Mouse (Mus musculus): ENCODE measurements around the gene Taf5l. TPM values are rescaled to one million over a fixed set of nuclear protein-coding genes. Genes with fewer than 3 reads are reported as not detected.

Taf5l gene
- 39.5 and 41.6 TPM in 2 replicates for polyA plus RNA-seq (2016; fragmentation: Nextera tagmentation; extraction: Ambion mirVana)

GRCm38 (mm10) chr8:124021237-124022227 is at the start of gene Taf5l, which contains the start of gene Urb2:
Gene Taf5l (minus strand): TSS chr8:124021397.
Gene Urb2 (plus strand): TSS chr8:124021508.
- no peaks in the 10 kb centered on the region for H3K9me3 ChIP-seq (replicated peaks)
- H3K27me3 ChIP-seq (ENCODE audit: low read depth, poor library complexity, severe bottlenecking): no peaks in the 10 kb centered on the region
- H3K4me3 ChIP-seq: peak within 1 kb of the TSS; percentile 85
- peaks cover 38% of the 10 kb centered on the region for H3K36me3 ChIP-seq
- DNase-seq (ENCODE audit: low spot score): peak; percentile 93
- H3K4me1 ChIP-seq: peaks cover 37% of the 10 kb centered on the region
- peak within 1 kb of the TSS; percentile 98 for H3K27ac ChIP-seq (replicated peaks)
- WGBS: under 1% methylated on average over 74 of the region's 74 CpGs

DNA sequence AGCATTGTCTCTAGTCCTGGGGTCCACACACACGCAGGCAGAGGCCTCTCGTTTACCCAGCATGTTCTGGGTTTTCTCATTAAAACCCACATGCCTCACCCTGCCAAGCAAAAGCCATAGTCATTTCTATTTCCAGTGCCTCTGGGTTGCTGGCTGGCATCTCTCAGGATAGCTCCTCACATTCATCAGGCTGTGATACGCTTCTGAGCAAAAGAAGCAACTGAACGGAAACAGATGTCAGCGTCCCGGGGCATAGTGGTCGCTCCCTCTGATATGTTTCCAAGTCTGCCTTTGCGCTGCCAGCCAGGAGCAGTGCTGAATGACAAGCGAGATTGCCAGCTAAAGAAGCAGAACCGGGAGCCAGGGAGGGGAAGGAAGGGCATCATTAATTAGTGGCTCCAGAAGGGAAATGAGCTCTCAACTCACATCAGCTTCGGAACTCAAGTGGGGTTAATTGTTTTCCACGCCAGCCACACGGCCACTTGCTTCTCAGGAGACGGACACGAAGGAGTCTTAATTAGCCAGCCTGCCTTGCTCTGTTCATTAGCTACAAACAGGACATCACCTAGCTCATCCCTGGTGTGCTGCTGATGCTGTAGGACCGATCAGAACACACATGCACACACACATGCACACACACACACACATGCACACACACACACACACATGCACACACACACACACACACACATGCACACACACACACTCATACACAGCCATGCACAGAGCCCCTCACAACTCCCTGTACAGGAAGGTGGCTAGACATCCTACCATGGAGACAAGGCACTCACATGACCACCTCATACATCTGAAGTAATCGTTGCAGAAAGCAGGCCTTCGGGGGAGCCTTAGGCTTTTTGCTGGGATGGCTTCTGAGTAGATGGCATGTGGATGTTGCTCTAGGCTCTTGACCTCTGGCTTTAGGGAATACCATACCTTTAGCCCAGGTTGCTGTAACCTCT is 49.4 kb upstream of the Taf5l start:
- Histone ChIP-seq H3K36me3 (no peaks in the 10 kb centered on the region), H3K27me3 (ENCODE audit: low read depth, poor library complexity, severe bottlenecking) (no peaks in the 10 kb centered on the region), H3K4me3 (no peak overlapping the region), H3K4me1 (peaks cover 6% of the 10 kb centered on the region; the same call in 1 of the 2 replicates), H3K9me3 (replicated peaks) (no peaks in the 10 kb centered on the region), H3K27ac (replicated peaks) (no peak overlapping the region)
- WGBS: 79% methylated on average over 18 of the region's 18 CpGs
- DNase-seq (ENCODE audit: low spot score): no peak

- WGBS: 79% methylated on average over 4 of the region's 4 CpGs
- Histone ChIP-seq H3K36me3 (no peaks in the 10 kb centered on the region), H3K9me3 (replicated peaks) (no peaks in the 10 kb centered on the region), H3K4me3 (no peak overlapping the region), H3K27me3 (ENCODE audit: low read depth, poor library complexity, severe bottlenecking) (no peaks in the 10 kb centered on the region), H3K27ac (replicated peaks) (no peak overlapping the region), H3K4me1 (peaks cover 6% of the 10 kb centered on the region; the same call in 1 of the 2 replicates)
- DNase-seq (ENCODE audit: low spot score): no peak
These were observed 46.0 kb upstream of the Taf5l start for GRCm38 (mm10) chr8:124067059-124067750.

DNA sequence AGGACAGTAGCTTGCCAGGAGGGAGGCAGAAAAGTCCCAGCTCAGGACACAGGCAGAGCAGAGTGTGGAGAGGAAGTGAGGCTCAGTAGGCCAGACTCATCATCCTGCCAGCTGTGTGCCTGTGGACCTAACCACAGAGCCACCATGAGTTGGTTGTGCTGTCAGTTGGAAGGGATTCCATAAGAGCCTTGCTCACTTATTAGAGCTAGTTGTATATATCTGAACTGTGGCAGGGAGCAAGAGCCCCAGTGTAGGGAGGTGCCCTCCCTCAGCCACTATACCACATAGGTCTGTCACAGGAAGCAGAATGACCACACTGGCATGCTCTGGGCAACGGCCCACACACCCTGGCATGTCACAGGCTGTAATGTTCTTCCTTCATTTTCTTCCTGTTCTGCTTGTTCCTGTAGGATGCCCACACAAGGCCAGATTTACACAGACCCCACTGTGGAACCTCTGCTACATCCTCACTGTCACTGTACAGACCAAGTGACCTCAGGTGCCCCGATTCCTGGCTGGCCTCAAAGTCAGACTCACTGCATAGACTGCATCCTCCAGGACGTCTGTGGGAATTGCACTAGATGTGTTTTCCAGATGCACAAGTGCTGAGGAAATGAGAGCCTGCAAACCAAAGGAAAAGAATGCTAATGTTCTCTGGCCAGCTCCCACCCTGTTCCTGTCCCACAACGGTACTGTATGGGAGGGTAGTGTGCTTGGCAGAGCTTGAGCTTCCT is 45.3 kb upstream of the Taf5l start:
- H3K4me1 ChIP-seq: peaks cover 6% of the 10 kb centered on the region; the same call in 1 of the 2 replicates
- no peak overlapping the region for H3K4me3 ChIP-seq
- 83% methylated on average over 4 of the region's 4 CpGs for WGBS
- H3K36me3 ChIP-seq: no peaks in the 10 kb centered on the region
- no peak overlapping the region for H3K27ac ChIP-seq (replicated peaks)
- DNase-seq (ENCODE audit: low spot score): no peak
- H3K27me3 ChIP-seq (ENCODE audit: low read depth, poor library complexity, severe bottlenecking): no peaks in the 10 kb centered on the region
- no peaks in the 10 kb centered on the region for H3K9me3 ChIP-seq (replicated peaks)

GRCm38 (mm10) chr8:124056832-124057655 is 35.8 kb upstream of the Taf5l start:
- no peaks in the 10 kb centered on the region for H3K27me3 ChIP-seq (ENCODE audit: low read depth, poor library complexity, severe bottlenecking)
- H3K4me1 ChIP-seq: 0 out of 2 replicates have a peak, but pooled peaks cover 5% of the 10 kb centered on the region
- WGBS: 85% methylated on average over 11 of the region's 11 CpGs
- no peaks in the 10 kb centered on the region for H3K9me3 ChIP-seq (replicated peaks)
- H3K36me3 ChIP-seq: no peaks in the 10 kb centered on the region
- H3K4me3 ChIP-seq: no peak overlapping the region
- H3K27ac ChIP-seq (replicated peaks): no peak overlapping the region
- DNase-seq (ENCODE audit: low spot score): no peak

- H3K27me3 ChIP-seq (ENCODE audit: low read depth, poor library complexity, severe bottlenecking): no peaks in the 10 kb centered on the region
- WGBS: 69% methylated on average over 4 of the region's 4 CpGs
- H3K27ac ChIP-seq (replicated peaks): no peak overlapping the region
These were observed 31.4 kb upstream of the Taf5l start for GRCm38 (mm10) chr8:124052568-124052967.

DNA sequence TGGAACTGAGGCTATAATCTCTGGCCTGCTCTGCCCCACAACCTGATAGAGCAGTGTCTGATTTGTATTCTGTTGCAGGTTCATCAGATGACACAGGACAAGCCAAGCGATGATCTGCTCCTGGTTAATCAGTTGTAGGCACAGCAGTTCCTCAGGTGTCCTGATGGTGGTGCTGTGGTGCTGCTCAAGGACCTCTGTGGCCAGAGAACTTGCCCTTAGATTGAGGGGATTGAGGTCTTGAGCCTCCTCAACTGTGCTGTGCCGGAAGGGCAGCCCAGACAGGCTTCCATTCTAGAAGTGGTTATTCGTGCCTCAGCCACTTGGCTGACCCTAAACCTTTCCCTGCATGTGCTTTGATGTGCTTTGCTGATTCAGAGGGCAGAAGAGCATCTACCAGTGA is 30.9 kb upstream of the Taf5l start:
- H3K4me1 ChIP-seq: 0 out of 2 replicates have a peak, but pooled peaks cover 5% of the 10 kb centered on the region
- no peaks in the 10 kb centered on the region for H3K27me3 ChIP-seq (ENCODE audit: low read depth, poor library complexity, severe bottlenecking)
- peaks cover 27% of the 10 kb centered on the region for H3K36me3 ChIP-seq
- 27% methylated on average over 3 of the region's 3 CpGs for WGBS
- no peak overlapping the region for H3K4me3 ChIP-seq
- DNase-seq (ENCODE audit: low spot score): peak; percentile 71
- no peak overlapping the region for H3K27ac ChIP-seq (replicated peaks)
- H3K9me3 ChIP-seq (replicated peaks): no peaks in the 10 kb centered on the region

More at GRCm38 (mm10) chr8:124052568-124052967, 31.4 kb upstream of the Taf5l start:
- Histone ChIP-seq H3K4me3 (no peak overlapping the region), H3K9me3 (replicated peaks) (no peaks in the 10 kb centered on the region), H3K36me3 (peaks cover 23% of the 10 kb centered on the region), H3K4me1 (0 out of 2 replicates have a peak, but pooled peaks cover 5% of the 10 kb centered on the region)
- no peak for DNase-seq (ENCODE audit: low spot score)

GRCm38 (mm10) chr8:124045856-124046255 is 24.7 kb upstream of the Taf5l start:
- Histone ChIP-seq H3K27me3 (ENCODE audit: low read depth, poor library complexity, severe bottlenecking) (no peaks in the 10 kb centered on the region), H3K27ac (replicated peaks) (no peak overlapping the region), H3K4me1 (no peaks in the 10 kb centered on the region), H3K4me3 (no peak overlapping the region), H3K9me3 (replicated peaks) (no peaks in the 10 kb centered on the region), H3K36me3 (peaks cover 86% of the 10 kb centered on the region)
- no peak for DNase-seq (ENCODE audit: low spot score)
- 89% methylated on average over 8 of the region's 8 CpGs for WGBS

GRCm38 (mm10) chr8:124044931-124045330 is 23.7 kb upstream of the Taf5l start:
- WGBS: 97% methylated on average over 12 of the region's 12 CpGs
- Histone ChIP-seq H3K27ac (replicated peaks) (no peak overlapping the region), H3K36me3 (peaks cover 89% of the 10 kb centered on the region), H3K27me3 (ENCODE audit: low read depth, poor library complexity, severe bottlenecking) (no peaks in the 10 kb centered on the region), H3K4me3 (no peak overlapping the region), H3K4me1 (no peaks in the 10 kb centered on the region), H3K9me3 (replicated peaks) (no peaks in the 10 kb centered on the region)
- DNase-seq (ENCODE audit: low spot score): no peak

DNA sequence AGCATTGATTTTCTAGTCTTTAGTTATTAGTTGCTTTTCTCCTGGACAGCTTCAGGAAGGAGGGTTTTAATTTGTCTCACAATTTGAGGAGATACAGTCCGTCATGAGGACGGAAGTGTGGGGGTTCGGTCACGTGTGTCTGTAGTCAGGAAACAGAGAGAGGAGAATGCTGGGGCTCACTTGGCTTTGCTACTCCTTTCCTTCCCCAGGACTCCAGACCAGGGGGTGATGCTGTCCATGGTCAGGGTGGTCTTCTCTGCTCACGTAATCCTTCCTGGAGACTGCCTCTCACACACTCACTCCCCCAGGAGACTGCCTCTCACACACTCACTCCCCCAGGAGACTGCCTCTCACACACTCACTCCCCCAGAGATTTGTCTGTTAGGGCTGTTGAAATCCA is 23.2 kb upstream of the Taf5l start:
- Histone ChIP-seq H3K36me3 (peaks cover 89% of the 10 kb centered on the region), H3K4me1 (no peaks in the 10 kb centered on the region), H3K27ac (replicated peaks) (no peak overlapping the region), H3K4me3 (no peak overlapping the region), H3K9me3 (replicated peaks) (no peaks in the 10 kb centered on the region), H3K27me3 (ENCODE audit: low read depth, poor library complexity, severe bottlenecking) (no peaks in the 10 kb centered on the region)
- DNase-seq (ENCODE audit: low spot score): no peak
- WGBS: 92% methylated on average over 5 of the region's 5 CpGs

DNA sequence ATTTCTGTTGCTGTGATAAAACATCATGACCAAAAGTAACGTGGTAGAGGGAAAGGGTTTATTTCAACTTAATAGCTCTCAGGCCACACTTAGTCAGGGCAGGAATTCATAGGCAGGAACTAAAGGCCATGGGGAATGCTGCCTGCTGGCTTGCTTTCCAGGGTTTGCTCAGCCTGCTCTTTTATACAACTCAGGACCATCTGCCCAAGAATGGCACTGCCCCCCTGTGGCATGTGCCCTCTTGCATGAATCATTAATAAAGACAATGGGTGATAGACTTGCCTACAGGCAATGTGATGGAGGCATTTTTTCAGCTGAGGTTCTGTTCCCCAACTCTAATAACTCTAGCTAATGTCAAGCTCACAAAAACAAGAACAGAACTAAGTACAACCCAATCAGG is 21.0 kb upstream of the Taf5l start:
- Histone ChIP-seq H3K4me3 (no peak overlapping the region), H3K9me3 (replicated peaks) (no peaks in the 10 kb centered on the region), H3K27ac (replicated peaks) (no peak overlapping the region), H3K27me3 (ENCODE audit: low read depth, poor library complexity, severe bottlenecking) (no peaks in the 10 kb centered on the region), H3K4me1 (no peaks in the 10 kb centered on the region), H3K36me3 (peaks cover 95% of the 10 kb centered on the region)
- no peak for DNase-seq (ENCODE audit: low spot score)
- WGBS: 97% methylated on average over 1 of the region's 1 CpGs
